Mouse (Mus musculus) kidney, adult 18-20 months (tissue): ENCODE data around the gene BC004004.
"Not testable (repeated sequence)": the region's sequence is repeated elsewhere in the genome, so short reads cannot be mapped to it uniquely, and the experiment has no call there.

Experiments
- DNase-seq: peaks from one replicate; pipeline ENCODE4 v3.0.0; 2021

Gene BC004004

DNA sequence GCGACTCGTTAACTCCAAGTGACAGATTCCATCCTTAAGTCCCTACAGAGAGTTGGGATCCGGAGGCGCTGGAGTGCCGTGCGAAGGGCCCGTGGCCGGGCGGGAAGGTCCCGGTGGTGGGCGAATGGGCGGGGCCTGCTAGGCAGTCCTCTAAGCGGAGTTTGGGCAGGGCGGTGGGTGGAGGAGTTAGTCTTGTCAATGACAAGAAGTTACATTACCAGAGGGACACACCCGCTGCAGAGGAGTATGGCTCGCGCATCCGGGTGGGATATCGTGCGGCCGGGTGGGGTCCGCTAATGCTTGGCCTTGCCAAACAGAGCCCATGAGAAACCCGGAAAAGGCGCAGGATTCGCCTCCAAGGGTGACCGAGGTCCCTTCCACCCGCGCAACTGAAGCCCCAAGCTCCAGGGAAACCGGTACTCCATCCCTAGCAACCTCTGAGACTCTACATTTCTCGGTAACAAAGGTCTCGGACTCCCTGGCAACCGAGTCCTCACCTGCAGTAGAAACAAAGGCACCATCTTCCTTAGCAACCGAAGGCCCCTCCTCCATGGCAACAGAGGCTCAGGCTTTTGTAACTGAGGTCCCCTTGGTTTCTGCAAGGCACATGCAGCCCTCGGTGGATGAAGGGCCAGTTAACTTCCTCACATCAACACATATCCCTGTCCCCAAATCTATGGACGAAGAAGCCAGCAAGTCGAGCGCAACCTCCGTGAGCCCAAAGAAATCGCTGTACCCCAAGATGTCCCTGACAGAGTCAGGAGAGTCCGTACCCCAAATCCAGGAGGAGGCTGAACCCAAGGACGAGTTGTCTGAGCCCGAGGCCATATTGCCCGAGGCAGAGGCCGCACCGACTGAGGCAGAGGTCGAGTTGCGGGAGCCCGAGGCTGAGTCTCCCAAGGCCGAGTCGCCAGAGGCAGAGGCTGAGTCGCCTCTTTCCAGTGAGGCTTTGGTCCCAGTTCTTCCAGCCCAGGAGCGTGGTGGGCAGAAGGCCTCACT lies 58.2 kb downstream of the BC004004 start:
- DNase-seq = no peak

GRCm38 (mm10) chr17:29327691-29328090 lies 59.1 kb downstream of the BC004004 start:
- DNase-seq = no peak

DNA sequence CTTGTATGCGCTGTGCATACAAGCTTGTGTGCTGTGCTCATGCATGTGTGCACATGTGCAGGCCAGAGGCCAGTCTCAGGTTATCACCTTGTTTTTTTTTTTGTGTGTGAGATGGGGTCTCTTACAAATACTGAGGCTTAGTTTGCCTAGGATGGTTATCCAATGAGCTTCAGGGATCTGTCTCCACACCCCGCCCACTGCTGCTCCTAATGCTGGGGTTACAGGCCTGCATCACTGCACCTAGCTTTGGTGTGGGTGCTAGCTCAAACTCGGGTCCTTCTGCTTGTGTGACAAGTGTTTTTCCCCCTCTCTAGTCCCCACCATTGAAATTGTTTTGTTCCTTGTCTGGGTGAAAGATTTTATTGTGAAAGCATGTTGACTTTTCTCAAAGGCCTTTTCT lies 61.6 kb downstream of the BC004004 start:
- DNase-seq = no peak

- no peak for DNase-seq
Observed at GRCm38 (mm10) chr17:29330671-29331410, 62.3 kb downstream of the BC004004 start.

DNA sequence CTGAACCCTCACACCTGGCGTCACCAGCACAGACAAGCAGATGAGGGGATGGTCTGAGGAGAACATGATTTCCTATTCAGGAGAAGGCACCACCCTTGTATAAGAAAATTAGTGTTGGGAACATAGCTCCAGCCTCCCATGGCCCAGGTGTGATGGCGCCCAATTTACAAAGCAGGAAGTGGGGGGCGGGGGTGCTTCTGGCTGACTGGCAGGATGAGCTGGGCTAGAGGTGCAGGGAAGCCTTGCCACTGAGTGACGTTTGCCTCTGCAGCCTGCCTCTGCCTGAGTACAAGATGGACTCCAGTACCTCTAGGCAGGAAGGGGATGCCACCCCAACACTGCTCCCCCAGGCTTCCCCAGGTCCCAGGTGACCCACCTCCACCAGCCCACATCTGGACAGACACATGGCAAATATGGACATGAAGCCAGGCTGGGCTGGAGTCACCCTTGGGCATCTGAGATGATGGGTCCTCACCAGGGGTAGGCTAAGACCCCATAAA lies 63.6 kb downstream of the BC004004 start:
- no peak for DNase-seq

DNA sequence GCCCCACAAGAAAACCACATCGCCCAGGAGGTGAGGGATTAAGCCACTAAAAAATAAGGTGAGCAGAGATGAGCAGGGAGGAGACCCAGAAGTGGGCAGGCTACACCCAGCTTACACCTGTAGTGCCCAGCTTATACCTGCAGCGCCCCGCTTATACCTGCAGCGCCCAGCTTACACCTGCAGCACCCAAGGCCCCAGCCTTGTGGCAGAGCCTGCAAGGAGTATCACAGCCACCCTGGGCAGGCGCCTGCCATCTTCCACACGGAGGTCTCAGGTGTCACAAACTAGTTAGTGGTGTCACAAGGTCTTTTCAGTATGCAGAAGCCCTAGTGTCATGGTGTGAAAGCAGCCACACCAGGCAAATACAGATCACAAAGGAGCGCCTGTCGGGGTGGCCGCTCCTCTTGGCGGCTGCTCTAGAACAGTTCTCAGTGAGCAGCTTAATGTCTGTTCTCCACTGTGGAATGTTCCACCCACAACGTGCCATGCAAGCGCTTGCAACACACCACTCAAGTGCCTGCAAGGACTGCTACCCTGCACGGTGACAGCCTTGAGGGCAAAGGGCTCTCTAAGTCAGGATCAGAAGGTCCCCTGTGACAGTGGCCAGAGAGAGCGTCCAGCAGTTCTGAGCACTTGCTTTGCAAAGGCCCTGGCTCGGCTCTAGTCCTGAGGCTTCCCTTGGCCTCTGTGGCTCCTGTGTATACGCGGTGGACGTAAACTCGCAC lies 67.8 kb downstream of the BC004004 start:
- no peak for DNase-seq

GRCm38 (mm10) chr17:29337979-29338823 lies 69.6 kb downstream of the BC004004 start:
- DNase-seq = no peak

- peak; percentile 51 for DNase-seq
Observed at GRCm38 (mm10) chr17:29339170-29339768, 70.7 kb downstream of the BC004004 start.

GRCm38 (mm10) chr17:29340406-29341261 lies 72.0 kb downstream of the BC004004 start:
- DNase-seq = no peak

DNA sequence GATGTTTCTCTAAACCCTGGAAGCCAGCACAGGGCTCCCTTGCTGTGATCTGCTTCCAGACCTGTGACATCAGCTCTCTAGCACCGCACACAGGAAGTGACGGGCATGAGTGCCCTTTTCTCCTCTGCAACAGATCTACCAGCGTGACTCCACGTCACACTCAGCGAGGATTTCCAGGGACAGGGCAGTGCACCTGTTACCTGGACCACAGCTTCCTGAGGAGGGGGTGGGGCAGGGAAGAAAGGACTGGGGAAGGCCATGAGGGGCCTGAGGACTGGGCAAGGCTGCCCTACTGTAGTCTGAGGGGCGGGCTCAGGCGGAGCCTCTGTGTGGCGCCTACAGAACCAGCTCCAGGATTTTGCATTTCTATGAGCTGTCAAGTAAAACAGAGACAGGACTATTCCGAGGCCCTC lies 73.0 kb downstream of the BC004004 start:
- DNase-seq = peak; percentile 60

DNA sequence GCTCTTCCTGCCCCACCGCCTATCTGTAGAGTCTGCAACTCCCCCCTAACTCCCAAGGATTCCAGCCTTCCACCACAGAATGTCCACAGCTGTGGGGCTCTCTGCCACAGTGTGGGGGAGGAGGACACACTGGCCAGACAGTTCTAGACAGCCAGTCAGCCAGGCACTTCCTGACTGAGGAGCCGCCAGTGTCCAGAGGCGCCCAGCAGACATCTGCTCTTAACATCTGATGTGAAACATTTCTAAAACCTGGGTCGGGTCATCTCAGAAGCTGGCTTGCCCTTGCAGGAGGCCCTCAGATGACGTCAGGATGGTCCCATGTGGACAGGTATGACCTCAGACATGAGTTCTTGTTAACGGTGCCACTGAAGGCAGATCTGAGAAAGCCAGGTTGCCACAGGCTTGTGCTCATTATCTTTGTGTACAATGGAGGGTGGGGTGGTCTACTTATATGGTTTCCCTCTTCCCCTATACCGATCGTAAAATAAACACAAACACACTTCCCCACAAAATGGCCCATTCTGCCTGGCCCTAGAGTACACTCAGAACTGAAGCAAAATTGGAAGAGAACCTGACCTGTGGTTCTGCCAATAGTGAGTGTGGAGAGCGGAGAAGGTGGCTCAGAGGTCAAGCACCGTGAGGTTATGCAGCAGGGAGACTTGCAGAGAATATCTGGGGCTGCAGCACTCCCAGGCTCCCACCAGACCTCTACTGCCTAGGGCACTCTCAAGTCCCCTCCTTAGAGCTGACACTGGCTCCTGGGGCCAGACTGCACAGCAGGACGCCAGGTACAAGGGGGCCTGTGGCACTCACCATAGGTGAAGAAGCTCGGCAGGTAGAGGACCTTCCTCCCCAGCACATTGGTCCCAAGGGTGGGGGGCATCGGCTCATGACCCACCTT lies 73.7 kb downstream of the BC004004 start:
- no peak for DNase-seq

DNA sequence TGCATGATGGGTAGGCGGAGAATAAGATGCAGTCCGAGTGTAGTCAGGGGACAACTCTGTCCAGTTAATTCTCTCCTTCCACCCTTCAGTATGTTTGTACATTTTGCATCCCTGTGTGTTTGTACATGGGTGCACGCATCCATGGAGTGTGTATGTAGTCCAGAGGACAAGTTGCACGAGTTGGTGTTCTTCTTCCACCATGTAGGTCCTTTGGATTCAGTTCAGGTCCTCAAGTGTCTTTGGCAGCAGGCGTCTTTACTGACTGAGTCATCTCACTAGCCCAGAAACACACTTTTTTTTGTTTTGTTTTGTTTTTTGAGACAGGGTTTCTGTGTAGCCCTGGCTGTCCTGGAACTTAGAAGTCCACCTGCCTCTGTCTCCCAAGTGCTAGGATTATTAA lies 74.7 kb downstream of the BC004004 start:
- DNase-seq = no peak

- DNase-seq = no peak
Observed at GRCm38 (mm10) chr17:29345272-29345671, 76.7 kb downstream of the BC004004 start.

DNA sequence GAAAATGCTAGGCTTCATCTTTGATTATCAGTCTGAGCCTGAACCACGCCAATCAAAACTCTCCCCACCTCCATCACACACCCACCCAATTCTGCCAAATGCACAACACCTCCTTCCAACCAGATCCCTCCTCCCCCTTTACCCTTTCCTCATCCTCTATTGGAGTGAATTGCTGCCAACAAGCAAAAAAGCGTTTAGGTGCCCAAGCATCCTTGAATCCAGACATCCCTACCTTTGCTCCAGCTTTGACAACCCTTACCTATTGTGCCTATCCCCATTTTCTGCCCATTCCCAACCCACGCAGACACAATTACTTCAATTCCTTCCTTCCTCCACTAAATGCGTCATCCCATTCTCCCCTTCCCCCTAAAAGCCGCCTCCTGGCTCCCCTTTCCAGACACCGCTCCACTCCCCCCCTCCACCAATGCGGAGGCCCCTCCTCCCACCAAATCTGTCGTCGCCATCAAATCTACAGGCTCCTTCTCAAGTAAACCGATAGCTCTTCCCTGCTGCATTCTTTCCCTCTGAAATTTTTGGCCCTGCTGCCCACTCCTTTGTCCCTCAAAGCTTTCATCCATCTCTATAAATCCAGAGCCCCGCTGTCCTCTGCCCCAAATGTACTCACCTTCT lies 78.0 kb downstream of the BC004004 start:
- no peak for DNase-seq

DNA sequence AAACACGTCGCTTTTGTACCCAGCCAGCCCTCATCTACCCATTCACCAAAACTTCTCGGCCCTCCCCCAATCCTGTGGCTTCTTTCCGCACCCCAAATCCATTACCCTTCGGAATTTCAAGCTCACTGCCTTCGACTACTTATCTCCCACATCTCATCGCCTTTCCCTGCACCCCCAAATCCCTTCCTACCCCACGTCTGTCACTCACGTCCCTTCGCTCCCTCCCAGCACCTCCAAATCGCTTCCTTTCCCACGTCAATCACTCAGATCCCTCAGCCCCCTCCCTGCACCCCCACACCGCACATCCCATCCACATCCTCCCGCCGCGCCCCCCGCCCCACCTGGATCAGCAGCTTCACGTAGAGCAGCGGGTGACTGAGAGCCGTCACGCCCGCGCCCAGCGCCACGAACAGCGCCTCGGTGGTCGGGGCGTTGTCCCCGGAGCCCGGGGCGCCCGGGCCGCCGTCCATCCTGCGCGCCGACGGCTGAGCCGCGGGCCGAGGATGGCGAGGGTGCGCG lies 78.6 kb downstream of the BC004004 start:
- DNase-seq = no peak

DNA sequence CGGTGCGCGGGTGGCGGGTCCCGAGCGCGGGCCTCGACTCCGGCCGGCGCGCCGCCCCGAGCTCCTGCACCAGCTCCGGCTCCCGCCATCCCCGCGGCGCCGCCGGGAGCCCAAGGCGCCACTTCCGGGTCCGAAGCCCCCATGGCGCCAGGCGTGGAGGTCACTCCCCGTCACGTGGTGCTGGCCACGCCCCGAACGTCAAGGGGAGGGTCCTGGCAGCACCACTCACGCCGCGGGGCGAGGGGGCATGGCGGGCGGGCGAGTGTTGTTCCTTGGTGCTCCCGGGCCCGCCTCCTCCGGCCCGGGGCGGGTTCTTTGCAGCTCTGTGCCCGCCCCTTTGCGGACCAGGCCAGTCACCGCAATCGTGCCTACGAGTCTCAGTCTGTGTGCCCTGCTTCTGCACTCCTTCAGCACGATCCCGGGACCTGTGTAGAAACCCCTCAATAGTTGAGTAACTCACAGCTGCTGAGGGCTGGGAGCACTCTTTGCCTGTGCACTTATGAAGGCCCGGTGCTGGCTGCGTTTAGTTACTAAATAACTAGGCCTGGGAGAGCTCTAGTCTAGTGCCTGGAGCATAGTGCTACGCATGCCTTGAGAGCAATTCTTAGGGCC lies 79.2 kb downstream of the BC004004 start, which contains the start of gene Mtch1:
TSS of gene Mtch1 (minus strand) at position 290 of the 612 bp plus-strand sequence.
- DNase-seq = peak; percentile 100

DNA sequence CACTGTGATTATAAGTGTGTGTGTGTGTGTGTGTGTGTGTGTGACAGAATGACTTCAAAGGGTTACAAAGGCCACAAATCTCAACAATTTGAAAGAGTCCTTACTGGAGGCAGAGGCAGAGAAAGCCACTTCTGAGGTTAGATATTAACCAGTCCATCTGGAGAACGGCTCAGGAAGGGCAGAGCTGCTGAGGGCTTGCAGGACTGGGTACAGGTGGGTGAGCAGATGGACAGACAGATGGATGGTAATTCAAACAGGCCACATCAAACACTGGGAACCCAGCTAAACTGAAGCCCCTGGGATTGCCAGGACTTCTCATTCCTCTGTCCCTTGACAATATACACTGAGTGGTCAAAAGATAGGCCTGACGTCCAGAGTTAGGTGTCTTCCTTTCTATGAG lies 80.4 kb downstream of the BC004004 start:
- peak; percentile 26 for DNase-seq

- not testable (repeated sequence) for DNase-seq
Observed at GRCm38 (mm10) chr17:29351056-29351455, 82.5 kb downstream of the BC004004 start.
